Mouse (Mus musculus) R1 (cell line): ENCODE measurements around the gene Psmd11.
"Not testable (repeated sequence)": the region's sequence is repeated elsewhere in the genome, so short reads cannot be mapped to it uniquely, and the experiment has no call there.

Experiments used
- DNase-seq: peaks from one replicate; pipeline ENCODE4 v3.0.0-alpha.2; 2018; ENCODE audit warnings: low read depth, low spot score

Gene Psmd11

GRCm38 (mm10) chr11:80428381-80429008 is at the start of gene Psmd11:
Gene Psmd11 (plus strand): TSS chr11:80428615.
- DNase-seq: peak; percentile 97

DNA sequence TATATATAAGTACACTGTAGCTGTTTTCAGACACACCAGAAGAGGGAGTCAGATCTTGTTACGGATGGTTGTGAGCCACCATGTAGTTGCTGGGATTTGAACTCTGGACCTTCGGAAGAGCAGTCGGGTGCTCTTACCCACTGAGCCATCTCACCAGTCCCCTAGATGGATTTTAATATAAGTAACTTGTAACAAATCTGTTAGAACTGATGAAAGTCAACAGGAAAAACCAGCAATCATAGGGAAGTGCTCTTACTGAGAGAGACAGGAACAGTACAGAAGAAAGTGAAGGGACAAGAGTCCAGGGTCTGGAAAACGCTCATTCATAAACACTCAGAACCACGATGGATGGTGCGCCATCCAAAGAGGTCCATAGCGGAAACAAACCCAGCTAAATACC is 49.2 kb upstream of the Psmd11 start:
- DNase-seq: not testable (repeated sequence)

GRCm38 (mm10) chr11:80382626-80383018 is 45.8 kb upstream of the Psmd11 start:
- peak; percentile 36 for DNase-seq

DNA sequence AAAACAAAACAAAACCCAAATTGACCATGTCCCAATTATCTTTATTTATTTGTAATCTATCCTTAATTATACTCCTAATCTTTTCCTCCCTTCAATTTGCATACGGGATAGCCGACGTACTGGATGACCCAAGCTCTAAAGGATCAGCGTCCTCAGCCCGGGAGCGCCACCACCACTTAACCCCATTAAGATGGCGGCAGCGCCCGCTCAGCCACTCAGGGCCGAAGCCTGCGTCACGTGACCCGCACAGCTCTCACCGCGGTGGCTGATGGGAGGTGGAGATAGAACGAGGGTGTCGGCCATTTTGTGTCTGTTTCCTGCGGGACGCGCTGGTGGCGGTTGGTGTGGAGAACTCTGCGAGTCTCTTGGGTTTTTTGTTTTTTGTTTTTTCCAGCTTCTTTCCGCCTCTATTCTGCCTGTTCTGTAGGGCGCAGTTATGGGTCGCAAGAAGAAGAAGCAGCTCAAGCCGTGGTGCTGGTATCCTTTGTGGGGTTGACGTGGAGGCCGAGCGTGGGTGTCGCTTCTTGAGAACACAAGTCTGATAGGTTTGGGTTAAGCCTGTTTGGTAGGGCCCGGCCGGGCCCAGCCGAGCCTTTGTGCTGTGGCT is 45.3 kb upstream of the Psmd11 start, which contains the start of gene Zfp207:
TSS of gene Zfp207 (plus strand) at position 261 of the 607 bp plus-strand sequence.
- DNase-seq: peak; percentile 97

GRCm38 (mm10) chr11:80383626-80384046 is 44.8 kb upstream of the Psmd11 start:
- DNase-seq: no peak

DNA sequence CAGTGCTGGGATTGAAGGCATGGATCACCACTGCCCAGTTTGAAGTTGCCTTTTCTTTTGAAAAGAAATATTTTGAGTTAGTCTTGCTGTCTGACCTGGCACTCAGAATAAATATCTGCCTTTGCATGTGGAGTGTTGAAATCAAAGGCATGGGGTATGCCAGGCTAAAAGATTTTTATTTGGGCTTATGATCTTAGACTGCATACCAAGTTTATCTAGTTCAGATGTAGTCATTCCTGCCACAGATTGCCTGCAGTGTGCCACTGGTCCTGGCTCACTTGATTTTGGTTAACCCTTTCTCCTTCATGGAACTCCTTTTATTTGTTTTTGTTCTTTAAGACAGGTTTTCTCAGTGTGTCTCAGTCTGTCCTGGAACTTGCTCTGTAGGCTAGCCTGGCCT is 44.0 kb upstream of the Psmd11 start:
- no peak for DNase-seq

GRCm38 (mm10) chr11:80385055-80385454 is 43.4 kb upstream of the Psmd11 start:
- DNase-seq: no peak

- no peak for DNase-seq
Measured at GRCm38 (mm10) chr11:80386790-80387189, 41.6 kb upstream of the Psmd11 start.

DNA sequence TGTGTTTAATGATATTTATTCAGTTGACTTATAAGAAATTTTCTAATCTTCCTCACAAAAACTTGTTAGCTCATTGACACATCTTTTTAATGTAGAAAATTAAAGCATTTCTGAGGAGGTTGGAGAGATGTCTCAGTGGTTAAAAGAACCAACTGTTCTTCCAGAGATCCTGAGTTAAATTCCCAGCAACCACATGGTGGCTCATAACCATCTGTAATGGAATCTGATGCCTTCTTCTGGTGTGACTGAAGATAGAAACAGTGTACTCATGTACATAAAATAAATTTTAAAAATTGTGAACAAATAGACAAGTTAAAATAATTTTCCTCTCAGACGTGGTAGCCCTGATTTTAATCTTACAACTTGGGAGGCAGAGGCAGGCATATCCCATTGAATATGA is 38.5 kb upstream of the Psmd11 start:
- no peak for DNase-seq

DNA sequence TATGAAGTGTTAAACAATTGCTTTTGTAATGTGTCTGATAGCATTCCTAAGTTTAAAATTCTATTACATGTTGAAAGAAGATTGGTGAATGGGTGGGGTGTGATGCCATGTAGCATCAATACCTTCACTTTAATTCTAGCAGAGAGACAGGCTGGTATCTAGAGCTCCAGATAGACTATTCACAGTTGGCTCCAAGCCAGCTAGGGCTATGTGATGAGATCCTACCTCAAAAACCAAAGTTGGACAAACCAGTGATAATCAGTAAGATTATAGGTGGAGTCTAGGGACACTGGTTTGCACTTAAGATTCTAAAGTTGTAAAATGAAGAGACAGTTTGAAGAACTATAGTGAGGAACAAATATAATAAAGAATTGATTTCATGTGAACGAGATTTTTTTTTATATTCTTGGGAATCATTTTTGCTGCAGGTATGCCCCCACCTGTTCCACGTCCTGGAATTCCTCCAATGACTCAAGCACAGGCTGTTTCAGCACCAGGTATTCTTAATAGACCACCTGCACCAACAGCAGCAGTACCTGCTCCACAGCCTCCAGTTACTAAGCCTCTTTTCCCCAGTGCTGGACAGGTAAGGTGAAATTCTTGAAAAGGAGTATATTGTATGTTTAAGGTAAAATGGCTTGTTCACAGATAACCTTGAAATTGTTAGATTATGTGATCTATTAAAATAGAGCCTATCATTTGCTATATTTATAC is 36.9 kb upstream of the Psmd11 start:
- no peak for DNase-seq

DNA sequence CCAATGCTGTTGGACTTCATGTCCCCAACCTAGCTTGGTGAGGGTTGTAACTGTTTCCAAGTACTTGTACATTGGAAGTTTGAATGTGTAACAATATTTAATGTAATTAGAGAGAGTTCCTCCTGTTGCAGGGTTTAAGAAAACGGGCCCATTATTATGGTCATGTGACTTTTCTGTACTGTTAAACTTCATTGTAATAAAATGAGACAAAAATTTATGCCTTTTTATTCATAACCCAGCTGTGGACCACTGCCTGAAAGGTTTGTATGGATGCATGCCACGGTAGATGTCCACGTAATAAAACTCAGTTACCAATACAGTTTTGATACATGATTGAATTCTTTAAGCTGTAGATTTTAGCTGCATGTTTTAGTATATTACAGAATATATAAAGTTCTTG is 32.5 kb upstream of the Psmd11 start:
- no peak for DNase-seq

DNA sequence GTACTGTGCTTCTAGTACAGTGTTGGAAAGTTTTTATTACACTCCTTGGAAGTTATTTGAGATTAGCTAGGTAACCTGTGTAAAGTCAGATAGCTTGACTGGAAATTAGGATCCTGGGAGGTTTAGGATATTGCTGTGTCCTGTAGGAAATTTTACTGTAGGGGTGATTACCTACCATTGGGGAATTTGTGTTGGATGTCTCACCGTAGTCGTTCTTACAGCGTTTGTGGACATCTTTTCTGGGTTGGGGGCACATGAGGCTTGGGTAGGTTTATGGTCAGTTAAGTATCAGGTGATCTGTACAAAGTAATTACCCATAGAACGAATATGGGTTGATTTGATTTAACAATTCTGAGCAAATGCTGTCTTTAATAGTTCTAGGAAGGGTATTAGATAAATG is 31.8 kb upstream of the Psmd11 start:
- DNase-seq: no peak

- DNase-seq: not testable (repeated sequence)
Measured at GRCm38 (mm10) chr11:80407878-80408277, 20.5 kb upstream of the Psmd11 start.

GRCm38 (mm10) chr11:80410377-80410776 is 18.0 kb upstream of the Psmd11 start:
- no peak for DNase-seq

GRCm38 (mm10) chr11:80417085-80417484 is 11.3 kb upstream of the Psmd11 start:
- no peak for DNase-seq

GRCm38 (mm10) chr11:80419743-80420142 is 8.7 kb upstream of the Psmd11 start:
- DNase-seq: no peak

- no peak for DNase-seq
Measured at GRCm38 (mm10) chr11:80420202-80420984, 8.0 kb upstream of the Psmd11 start.

DNA sequence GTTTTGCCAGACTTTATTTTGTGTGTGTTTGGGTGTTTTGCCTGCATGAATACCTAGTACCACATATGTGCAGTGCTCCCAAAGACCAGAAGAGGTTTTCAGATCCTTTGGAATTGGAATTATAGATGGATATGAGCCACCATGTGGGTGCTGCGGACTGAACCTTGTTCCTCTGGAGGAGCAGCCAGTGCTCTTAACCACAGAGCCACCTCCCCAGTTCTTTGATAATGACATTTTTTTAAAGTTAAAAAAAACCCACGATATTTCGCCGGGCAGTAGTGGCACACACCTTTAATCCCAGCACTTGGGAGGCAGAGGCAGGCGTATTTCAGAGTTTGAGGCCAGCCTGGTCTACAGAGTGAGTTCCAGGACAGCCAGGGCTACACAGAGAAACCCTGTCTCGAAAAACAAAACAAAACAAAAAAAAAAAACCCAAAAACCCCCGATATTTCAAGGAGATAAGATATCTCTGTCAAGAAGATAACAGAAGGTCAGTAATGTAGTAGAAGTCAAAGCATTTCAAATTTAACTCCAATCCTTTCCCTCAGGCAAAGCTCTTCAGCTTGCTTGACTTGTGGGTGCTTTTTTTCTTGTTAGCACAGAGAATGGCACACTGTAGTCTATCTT is 6.9 kb upstream of the Psmd11 start:
- DNase-seq: no peak

GRCm38 (mm10) chr11:80424691-80425090 is 3.7 kb upstream of the Psmd11 start:
- no peak for DNase-seq

- DNase-seq: peak; percentile 68
Measured at GRCm38 (mm10) chr11:80425247-80425778, 3.1 kb upstream of the Psmd11 start.
